Mouse (Mus musculus): ENCODE measurements at regions not wholly inside any gene's neighbourhood (a gene's known extent, or its start where the extent isn't known, plus 50 kb on each side); places are given as distances from the start of the nearest gene placed in this dataset.

DNA sequence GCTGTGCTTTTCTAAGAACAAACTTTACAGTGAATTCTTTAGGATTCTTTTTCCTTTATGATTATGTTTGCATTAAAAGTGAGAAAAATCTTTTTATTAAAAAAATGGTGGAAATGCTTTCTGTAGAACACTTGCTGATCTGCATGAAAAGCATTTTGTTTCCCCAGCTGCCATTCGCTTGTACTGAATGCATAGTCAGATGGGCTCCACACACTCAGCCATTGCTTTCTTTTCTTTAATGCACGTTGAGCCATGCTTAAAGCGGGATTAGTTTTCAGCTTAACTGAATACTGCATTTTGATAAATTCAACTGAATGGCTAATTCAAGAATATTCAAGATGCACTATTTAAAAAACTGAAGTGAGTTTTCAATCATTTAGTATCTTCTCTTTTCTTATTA, 947.2 kb upstream of the Got2 start:
- TF ChIP-seq CHD2 (IDR thresholded peaks at IDR 0.05; ENCODE audit: low read length), result no peak
- no peak for TF ChIP-seq MAFK (IDR thresholded peaks at IDR 0.05; ENCODE audit: borderline replicate concordance, low read depth, low read length)
- TF ChIP-seq USF1 (IDR thresholded peaks at IDR 0.05; ENCODE audit: low read depth, low read length), result no peak
- TF ChIP-seq MXI1 (IDR thresholded peaks at IDR 0.05; ENCODE audit: low read depth, low read length), result no peak
- no peak for TF ChIP-seq ELF1 (IDR thresholded peaks at IDR 0.05; ENCODE audit: low read depth, low read length)
- TF ChIP-seq TCF12 (IDR thresholded peaks at IDR 0.05; ENCODE audit: low read depth, low read length), result no peak
- TF ChIP-seq CTCF (IDR thresholded peaks at IDR 0.05 in 2 of 3, conservative IDR thresholded peaks at IDR 0.05 in 1 of 3; ENCODE audit: control insufficient read depth in 1 of 3, insufficient read depth in 1 of 3, low read depth in 2 of 3, low read length in 3 of 3, poor library complexity in 1 of 3, severe bottlenecking in 1 of 3), result no peak
- no peak for TF ChIP-seq POLR2AphosphoS2 (IDR thresholded peaks at IDR 0.05; ENCODE audit: low read length)
- no peak for TF ChIP-seq POLR2A (IDR thresholded peaks at IDR 0.05; ENCODE audit: control insufficient read depth in 1 of 2, insufficient read depth in 1 of 2, low read depth in 1 of 2, low read length in 2 of 2, poor library complexity in 1 of 2)
- no peak for TF ChIP-seq ETS1 (IDR thresholded peaks at IDR 0.05; ENCODE audit: low read depth, low read length)
- no peak for TF ChIP-seq BHLHE40 (IDR thresholded peaks at IDR 0.05; ENCODE audit: borderline replicate concordance, low read depth, low read length)
- TF ChIP-seq MEF2A (IDR thresholded peaks at IDR 0.05; ENCODE audit: extremely low read depth, insufficient replicate concordance, low read depth, low read length, poor library complexity, severe bottlenecking), result no peak
- no peak for TF ChIP-seq POLR2AphosphoS5 (IDR thresholded peaks at IDR 0.05; ENCODE audit: borderline replicate concordance, low read depth, low read length)
- TF ChIP-seq GABPA (IDR thresholded peaks at IDR 0.05; ENCODE audit: low read depth, low read length), result no peak
- no peak for TF ChIP-seq ZC3H11A (IDR thresholded peaks at IDR 0.05; ENCODE audit: low read depth, low read length)
- Histone ChIP-seq H3K36me3 (ENCODE audit: control insufficient read depth in 1 of 2, insufficient read depth in 2 of 2, low read length in 2 of 2) (no peaks in the 10 kb centered on the region), H3K4me3 (ENCODE audit: control insufficient read depth in 1 of 2, insufficient read depth in 1 of 2, low read depth in 2 of 2, low read length in 2 of 2) (no peak overlapping the region)

GRCm38 (mm10) chr8:96834673-96835072, 946.3 kb upstream of the Got2 start:
- H3K4me3 ChIP-seq (ENCODE audit: control insufficient read depth in 1 of 2, insufficient read depth in 1 of 2, low read depth in 2 of 2, low read length in 2 of 2), result no peak overlapping the region
- no peaks in the 10 kb centered on the region for H3K27me3 ChIP-seq (ENCODE audit: control insufficient read depth in 1 of 2, insufficient read depth in 2 of 2, low read length in 2 of 2)
- no peak overlapping the region for H3K27ac ChIP-seq (ENCODE audit: control insufficient read depth, low read depth, low read length)
- H3K36me3 ChIP-seq (ENCODE audit: control insufficient read depth in 1 of 2, insufficient read depth in 2 of 2, low read length in 2 of 2), result no peaks in the 10 kb centered on the region
- no peak overlapping the region for H3K9ac ChIP-seq (ENCODE audit: control insufficient read depth, low read depth, low read length, poor library complexity, severe bottlenecking)
- H3K4me1 ChIP-seq (ENCODE audit: control insufficient read depth in 1 of 2, insufficient read depth in 2 of 2, low read length in 2 of 2), result 0 out of 4 replicates have a peak, but pooled peaks cover 0 to 2% of the 10 kb centered on the region in 2 experiments
- no peak for DNase-seq (ENCODE audit: low read depth, low spot score)
- TF ChIP-seq GATA1 (IDR thresholded peaks at IDR 0.05; ENCODE audit: low read depth, low read length), result no peak
- TF ChIP-seq EP300 (IDR thresholded peaks at IDR 0.05; ENCODE audit: low read depth in 1 of 2, low read length in 2 of 2), result no peak
- TF ChIP-seq NELFE (IDR thresholded peaks at IDR 0.05; ENCODE audit: low read depth, low read length), result no peak
- TF ChIP-seq E2F4 (IDR thresholded peaks at IDR 0.05; ENCODE audit: borderline replicate concordance, low read depth, low read length), result no peak
- TF ChIP-seq ZNF384 (IDR thresholded peaks at IDR 0.05; ENCODE audit: low read depth, low read length), result no peak
- TF ChIP-seq UBTF (IDR thresholded peaks at IDR 0.05; ENCODE audit: borderline replicate concordance, insufficient read depth, low read depth, low read length), result no peak
- TF ChIP-seq POLR2AphosphoS5 (IDR thresholded peaks at IDR 0.05; ENCODE audit: borderline replicate concordance, low read depth, low read length), result no peak
- TF ChIP-seq ZMIZ1 (IDR thresholded peaks at IDR 0.05; ENCODE audit: low read depth, low read length), result no peak
- no peak for TF ChIP-seq ZC3H11A (IDR thresholded peaks at IDR 0.05; ENCODE audit: low read depth, low read length)
- TF ChIP-seq TCF12 (IDR thresholded peaks at IDR 0.05; ENCODE audit: low read depth, low read length), result no peak
- no peak for TF ChIP-seq MAZ (IDR thresholded peaks at IDR 0.05; ENCODE audit: low read depth, low read length)
- no peak for TF ChIP-seq ZKSCAN1 (IDR thresholded peaks at IDR 0.05; ENCODE audit: low read depth, low read length)
- TF ChIP-seq TBP (IDR thresholded peaks at IDR 0.05; ENCODE audit: low read depth, low read length), result no peak
- no peak for TF ChIP-seq RAD21 (IDR thresholded peaks at IDR 0.05; ENCODE audit: low read depth, low read length)
- no peak for TF ChIP-seq USF2 (IDR thresholded peaks at IDR 0.05; ENCODE audit: borderline replicate concordance in 1 of 2, insufficient read depth in 1 of 2, low read depth in 1 of 2, low read length in 2 of 2)
- TF ChIP-seq ETS1 (IDR thresholded peaks at IDR 0.05; ENCODE audit: low read depth, low read length), result no peak
- no peak for TF ChIP-seq GABPA (IDR thresholded peaks at IDR 0.05; ENCODE audit: low read depth, low read length)
- no peak for TF ChIP-seq RCOR1 (IDR thresholded peaks at IDR 0.05; ENCODE audit: low read depth, low read length)
- TF ChIP-seq MEF2A (IDR thresholded peaks at IDR 0.05; ENCODE audit: extremely low read depth, insufficient replicate concordance, low read depth, low read length, poor library complexity, severe bottlenecking), result no peak
- no peak for TF ChIP-seq CHD2 (IDR thresholded peaks at IDR 0.05; ENCODE audit: low read length)
- H3K79me2 ChIP-seq (ENCODE audit: control insufficient read depth, insufficient read depth, low read length, poor library complexity), result no peaks in the 10 kb centered on the region
- no peaks in the 10 kb centered on the region for H3K9me3 ChIP-seq (replicated peaks; ENCODE audit: insufficient read depth, low read length)

More for the DNA sequence above, 947.2 kb upstream of the Got2 start:
- no peak for DNase-seq (ENCODE audit: low read depth, low spot score)
- Histone ChIP-seq H3K27me3 (ENCODE audit: control insufficient read depth in 1 of 2, insufficient read depth in 2 of 2, low read length in 2 of 2) (no peaks in the 10 kb centered on the region), H3K4me1 (ENCODE audit: control insufficient read depth in 1 of 2, insufficient read depth in 2 of 2, low read length in 2 of 2) (0 out of 4 replicates have a peak, but pooled peaks cover 0 to 2% of the 10 kb centered on the region in 2 experiments), H3K9me3 (replicated peaks; ENCODE audit: insufficient read depth, low read length) (no peaks in the 10 kb centered on the region), H3K9ac (ENCODE audit: control insufficient read depth, low read depth, low read length, poor library complexity, severe bottlenecking) (no peak overlapping the region), H3K79me2 (ENCODE audit: control insufficient read depth, insufficient read depth, low read length, poor library complexity) (no peaks in the 10 kb centered on the region), H3K27ac (ENCODE audit: control insufficient read depth, low read depth, low read length) (no peak overlapping the region)
